Mouse (Mus musculus) embryonic stem cell, embryonic (primary cell): ENCODE measurements around the gene Nbr1.

Source experiments
- CTCF ChIA-PET, 4 experiments: fragments of 300-600 bp in 2 of 4; fragments of 350-600 bp in 2 of 4; sonication (Branson Sonifier 250); formaldehyde crosslinking; loops; one replicate each; lab custom pipeline; 2022; ENCODE audit warnings: inconsistent platforms in 2 of 4; lab: Charles Lee
- POLR2A ChIA-PET, 4 experiments: fragments of 300-600 bp in 2 of 4; fragments of 350-600 bp in 2 of 4; sonication (Branson Sonifier 250); formaldehyde crosslinking; loops; one replicate each; lab custom pipeline; 2022; ENCODE audit warnings: antibody characterized with exemption in 4 of 4, inconsistent platforms in 1 of 4; lab: Charles Lee

Nbr1 gene

GRCm38 (mm10) chr11:101551751-101552475, at the start of gene Nbr1, which contains the start of gene Brca1:
Gene Nbr1, plus strand, starts transcription at chr11:101552149.
Gene Brca1, minus strand, starts transcription at chr11:101551955.
- CTCF ChIA-PET: interaction anchor here (0.6 to 3.2 kb wide), 25 partner anchors 9 to 375 kb away, joined by 3 to 72 read pairs (median 5); partner anchors contain the start of genes Becn1 (in 1 of the 4), Dhx8 (in 1 of the 4) and Rpl27 (in 1 of the 4)

DNA sequence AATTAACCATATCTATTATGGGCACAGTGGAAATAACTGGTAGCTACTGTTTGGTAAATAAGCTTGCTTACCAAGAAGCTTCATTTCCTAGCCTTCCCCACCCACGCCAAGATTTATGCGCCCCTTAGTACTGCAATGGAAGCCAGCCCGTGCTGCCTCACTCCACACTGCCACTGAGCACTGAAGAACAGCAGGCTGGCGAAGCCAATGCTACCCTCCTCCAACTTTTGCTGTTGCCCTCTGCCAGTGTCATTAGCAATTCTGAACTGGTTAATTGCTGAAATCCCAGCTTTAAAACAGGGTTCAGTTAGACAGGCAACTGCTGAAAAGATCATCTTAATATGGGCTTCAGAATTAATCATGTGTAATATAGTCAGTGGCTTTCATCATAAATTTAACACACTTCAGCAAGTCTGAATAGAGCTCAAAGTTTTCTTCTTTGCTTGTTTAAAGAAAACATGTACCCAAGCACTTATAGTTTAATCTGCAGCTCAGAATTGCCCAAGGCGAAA, 45.6 kb upstream of the Nbr1 start:
- ChIA-PET CTCF (interaction anchor here in 2 of 4 experiments (1.3 to 1.6 kb wide), 2 partner anchors 39 to 56 kb away, joined by 4 to 5 read pairs; no protein-coding TSS in a partner anchor), POLR2A (interaction anchor here in 3 of 4 experiments (0.6 to 8.7 kb wide), 36 partner anchors 9 to 77 kb away, joined by 3 to 78 read pairs (median 6); partner anchors contain the start of genes Nbr1 (in 2 of the 3), Rpl27 (in 2 of the 3), Rnd2 (in 1 of the 3) and Tmem106a (in 1 of the 3))

More at GRCm38 (mm10) chr11:101551751-101552475, at the start of gene Nbr1, which contains the start of gene Brca1:
- POLR2A ChIA-PET: interaction anchor here (0.5 to 27.7 kb wide), 165 partner anchors 8 to 1861 kb away, joined by 3 to 978 read pairs (median 5); partner anchors contain the start of genes Rnd2 (in 3 of the 4), Rpl27 (in 3 of the 4), Tmem106a (in 3 of the 4) and Aarsd1 (in 2 of the 4)

- POLR2A ChIA-PET: interaction anchor here (0.5 to 8.7 kb wide), 33 partner anchors 10 to 83 kb away, joined by 3 to 78 read pairs (median 6); partner anchors contain the start of genes Nbr1 (in 2 of the 4), Rpl27 (in 2 of the 4), Rnd2 (in 1 of the 4) and Tmem106a (in 1 of the 4)
- CTCF ChIA-PET: interaction anchor here in 3 of 4 experiments (0.5 to 1.6 kb wide), 4 partner anchors 40 to 90 kb away, joined by 3 to 5 read pairs (median 4); partner anchors contain the start of gene Rpl27 (in 1 of the 3)
Measured at GRCm38 (mm10) chr11:101507090-101507489, 44.9 kb upstream of the Nbr1 start.

GRCm38 (mm10) chr11:101518937-101519336, 33.0 kb upstream of the Nbr1 start:
- CTCF ChIA-PET: interaction anchor here in 2 of 4 experiments (0.6 to 1.5 kb wide), 8 partner anchors 34 to 1143 kb away, joined by 3 to 8 read pairs (median 4); partner anchors contain the start of gene Tmem106a (in 1 of the 2)

DNA sequence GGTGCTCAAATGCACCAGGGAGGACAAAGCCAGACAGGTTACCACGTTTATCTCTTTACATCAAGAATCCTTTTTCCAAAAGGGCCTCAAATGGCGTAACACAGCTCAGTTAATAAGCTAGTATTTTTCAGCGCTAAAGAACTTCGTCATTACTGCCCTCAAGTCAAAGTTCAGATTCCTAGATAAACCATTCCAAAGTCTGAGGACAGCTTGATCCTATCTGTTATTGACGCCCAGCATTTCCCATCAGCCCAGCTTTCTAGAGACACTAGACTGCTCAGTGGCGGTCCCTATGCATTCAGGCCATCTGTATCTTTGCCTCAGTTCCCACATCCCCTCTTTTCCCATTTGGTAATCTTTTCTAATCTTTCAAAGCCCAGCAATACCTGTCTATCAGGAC, 32.6 kb upstream of the Nbr1 start:
- ChIA-PET POLR2A (interaction anchor here in 3 of 4 experiments (0.6 to 8.7 kb wide), 22 partner anchors 9 to 223 kb away, joined by 3 to 78 read pairs (median 6); partner anchors contain the start of genes Tmem106a (in 2 of the 3), Rnd2 (in 1 of the 3) and Rpl27 (in 1 of the 3)), CTCF (interaction anchor here in 2 of 4 experiments (0.6 to 1.5 kb wide), 6 partner anchors 35 to 100 kb away, joined by 3 to 8 read pairs (median 4); no protein-coding TSS in a partner anchor)

More at GRCm38 (mm10) chr11:101518937-101519336, 33.0 kb upstream of the Nbr1 start:
- POLR2A ChIA-PET: interaction anchor here in 3 of 4 experiments (0.8 to 8.7 kb wide), 24 partner anchors 8 to 223 kb away, joined by 3 to 78 read pairs (median 4); partner anchors contain the start of genes Tmem106a (in 2 of the 3), Rnd2 (in 1 of the 3) and Rpl27 (in 1 of the 3)

DNA sequence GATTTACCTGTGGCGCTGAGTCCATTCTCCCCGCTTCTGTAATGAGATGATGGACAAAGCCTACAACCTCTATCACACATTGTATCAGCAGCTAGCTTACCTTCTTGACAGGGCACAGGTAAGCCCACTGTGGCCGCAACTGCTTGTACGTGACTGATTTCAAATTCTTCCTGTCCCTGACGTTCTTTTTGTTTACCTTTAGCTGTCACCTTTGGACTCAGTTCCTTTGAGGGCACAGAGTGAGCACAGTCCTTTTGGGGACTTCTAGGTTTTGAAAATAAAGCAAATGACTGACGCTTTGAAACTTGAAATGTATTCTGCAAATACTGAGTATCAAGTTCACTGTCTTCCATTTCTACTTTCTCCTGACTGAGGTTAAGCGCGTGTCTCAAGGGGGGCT, 27.5 kb upstream of the Nbr1 start:
- POLR2A ChIA-PET: interaction anchor here in 2 of 4 experiments (0.6 to 1.4 kb wide), 5 partner anchors 18 to 101 kb away, joined by 3 read pairs; no protein-coding TSS in a partner anchor
- CTCF ChIA-PET: interaction anchor here in 1 of 4 experiments (0.6 to 0.8 kb wide), 2 partner anchors 11 to 52 kb away, joined by 3 to 4 read pairs; no protein-coding TSS in a partner anchor

GRCm38 (mm10) chr11:101525056-101525455, 26.9 kb upstream of the Nbr1 start:
- POLR2A ChIA-PET: interaction anchor here in 1 of 4 experiments (0.6 to 1.4 kb wide), 3 partner anchors 17 to 81 kb away, joined by 3 read pairs; no protein-coding TSS in a partner anchor
- CTCF ChIA-PET: interaction anchor here in 1 of 4 experiments (0.6 to 1.0 kb wide), 2 partner anchors 12 to 51 kb away, joined by 3 to 4 read pairs; no protein-coding TSS in a partner anchor

GRCm38 (mm10) chr11:101525936-101526595, 25.9 kb upstream of the Nbr1 start:
- POLR2A ChIA-PET: interaction anchor here in 2 of 4 experiments (0.6 to 4.5 kb wide), 9 partner anchors 16 to 88 kb away, joined by 3 to 23 read pairs (median 5); partner anchors contain the start of genes Nbr1 (in 1 of the 2) and Tmem106a (in 1 of the 2)
- CTCF ChIA-PET: interaction anchor here in 1 of 4 experiments (1.0 kb wide), 1 partner anchor 50 kb away, joined by 3 read pairs; no protein-coding TSS in a partner anchor

DNA sequence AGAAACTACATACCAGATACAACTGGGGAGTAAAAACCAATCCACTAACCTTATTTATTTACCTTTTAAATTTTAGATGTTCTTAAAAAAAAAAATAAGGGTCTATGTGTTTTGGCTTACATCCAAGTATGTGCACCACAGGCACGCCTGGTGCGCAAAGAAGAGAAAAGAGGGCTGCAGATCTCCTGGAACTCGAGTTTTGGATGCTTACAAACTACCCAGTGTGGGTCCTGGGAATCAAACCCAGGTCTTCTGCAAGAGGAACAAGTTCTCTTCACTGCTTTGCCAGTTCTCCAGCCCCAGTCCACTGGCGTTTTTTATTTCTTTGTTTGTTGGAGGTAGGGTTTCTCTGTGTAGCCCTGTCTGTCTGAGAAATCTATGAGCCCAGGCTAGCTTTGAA, 25.3 kb upstream of the Nbr1 start:
- POLR2A ChIA-PET: interaction anchor here (0.6 to 4.5 kb wide), 13 partner anchors 8 to 296 kb away, joined by 3 to 23 read pairs (median 5); partner anchors contain the start of genes Nbr1 (in 1 of the 4) and Tmem106a (in 1 of the 4)
- CTCF ChIA-PET: no interaction called here

DNA sequence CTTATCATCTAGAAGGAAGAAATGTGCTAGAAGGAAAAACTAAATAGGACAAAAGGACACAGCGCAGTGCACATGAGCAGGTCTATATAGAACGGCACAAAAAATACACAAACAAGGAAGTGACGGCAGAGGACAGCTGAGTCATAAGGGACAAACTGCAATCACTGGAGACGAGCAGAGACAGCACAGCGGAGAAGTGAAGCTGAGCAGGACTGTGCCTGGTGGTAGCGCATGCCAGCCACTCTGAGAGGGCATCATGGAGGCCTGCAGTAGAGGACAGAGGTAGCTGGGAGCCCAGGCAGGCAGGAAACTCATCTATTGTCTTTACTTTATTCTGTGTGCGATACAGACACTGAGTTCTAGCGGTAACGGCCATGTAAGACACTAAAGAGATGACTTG, 8.4 kb upstream of the Nbr1 start:
- ChIA-PET CTCF (interaction anchor here in 2 of 4 experiments (1.0 to 2.2 kb wide), 3 partner anchors 9 to 19 kb away, joined by 3 to 5 read pairs (median 4); partner anchors contain the start of genes Brca1 (in 1 of the 2) and Nbr1 (in 1 of the 2)), POLR2A (interaction anchor here (0.5 to 27.7 kb wide), 20 partner anchors 7 to 102 kb away, joined by 3 to 978 read pairs (median 4); partner anchors contain the start of genes Brca1 (in 3 of the 4), Nbr1 (in 3 of the 4), Rpl27 (in 2 of the 4) and Gm11634 (in 1 of the 4))

GRCm38 (mm10) chr11:101544132-101544531, 7.8 kb upstream of the Nbr1 start:
- CTCF ChIA-PET: interaction anchor here in 2 of 4 experiments (1.0 to 1.5 kb wide), 2 partner anchors 18 kb away, joined by 3 to 4 read pairs; no protein-coding TSS in a partner anchor
- POLR2A ChIA-PET: interaction anchor here (0.5 to 27.7 kb wide), 22 partner anchors 7 to 1433 kb away, joined by 3 to 978 read pairs (median 4); partner anchors contain the start of genes Brca1 (in 3 of the 4), Nbr1 (in 3 of the 4), Rpl27 (in 2 of the 4) and Gm11634 (in 1 of the 4)

- ChIA-PET CTCF (no interaction called here), POLR2A (interaction anchor here (0.6 to 27.7 kb wide), 19 partner anchors 7 to 119 kb away, joined by 3 to 978 read pairs (median 4); partner anchors contain the start of genes Tmem106a (in 2 of the 4), Gm11634 (in 1 of the 4), Ifi35 (in 1 of the 4) and Rdm1 (in 1 of the 4))
Measured at GRCm38 (mm10) chr11:101548526-101548925, 3.4 kb upstream of the Nbr1 start.

DNA sequence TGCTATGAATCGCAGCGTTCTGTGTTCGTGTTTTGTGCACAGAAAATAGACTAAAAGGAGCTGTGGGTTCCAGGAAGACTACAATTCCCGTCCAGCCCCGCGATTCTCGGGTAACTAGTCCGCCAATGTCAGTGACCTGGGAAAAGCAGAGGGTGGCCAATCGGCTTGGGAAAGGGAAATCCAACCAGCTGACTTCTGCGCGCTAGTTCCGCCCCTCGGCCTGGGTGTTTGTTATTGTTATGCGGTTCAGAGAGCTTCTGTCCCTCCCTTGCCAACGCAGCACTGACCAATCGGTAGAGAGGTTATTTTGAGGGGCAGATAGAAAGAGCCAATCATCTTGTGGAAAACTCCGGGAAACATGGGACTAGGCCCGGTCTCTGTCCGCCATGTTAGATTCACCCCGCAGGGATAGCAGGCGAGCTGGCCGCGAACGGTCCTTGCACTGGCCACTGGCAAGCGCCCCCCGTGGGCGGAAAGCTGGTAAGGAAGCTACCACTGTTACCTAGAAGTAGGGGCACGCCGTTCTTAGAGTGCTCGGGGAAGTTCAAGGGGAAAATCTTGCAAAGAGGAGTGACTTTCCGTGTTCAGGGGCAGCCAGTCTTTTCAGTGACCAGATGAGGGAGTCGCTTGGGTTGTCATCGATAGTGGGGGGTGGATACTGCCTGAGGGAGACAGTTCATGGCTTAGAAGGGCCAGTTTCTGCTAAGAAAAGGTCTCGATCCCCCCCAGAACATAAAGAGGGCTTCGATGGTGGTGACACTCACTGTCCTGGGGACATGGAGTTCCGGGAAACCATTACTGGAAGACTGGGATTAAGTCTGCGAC, 739 bp downstream of the Nbr1 start:
- CTCF ChIA-PET: interaction anchor here (0.5 to 3.2 kb wide), 28 partner anchors 9 to 376 kb away, joined by 3 to 72 read pairs (median 5); partner anchors contain the start of genes Becn1 (in 1 of the 4), Dhx8 (in 1 of the 4), Rnd2 (in 1 of the 4) and Rpl27 (in 1 of the 4)
- POLR2A ChIA-PET: interaction anchor here (0.5 to 27.7 kb wide), 162 partner anchors 9 to 1860 kb away, joined by 3 to 978 read pairs (median 5); partner anchors contain the start of genes Rnd2 (in 3 of the 4), Rpl27 (in 3 of the 4), Tmem106a (in 3 of the 4) and Aarsd1 (in 2 of the 4)

DNA sequence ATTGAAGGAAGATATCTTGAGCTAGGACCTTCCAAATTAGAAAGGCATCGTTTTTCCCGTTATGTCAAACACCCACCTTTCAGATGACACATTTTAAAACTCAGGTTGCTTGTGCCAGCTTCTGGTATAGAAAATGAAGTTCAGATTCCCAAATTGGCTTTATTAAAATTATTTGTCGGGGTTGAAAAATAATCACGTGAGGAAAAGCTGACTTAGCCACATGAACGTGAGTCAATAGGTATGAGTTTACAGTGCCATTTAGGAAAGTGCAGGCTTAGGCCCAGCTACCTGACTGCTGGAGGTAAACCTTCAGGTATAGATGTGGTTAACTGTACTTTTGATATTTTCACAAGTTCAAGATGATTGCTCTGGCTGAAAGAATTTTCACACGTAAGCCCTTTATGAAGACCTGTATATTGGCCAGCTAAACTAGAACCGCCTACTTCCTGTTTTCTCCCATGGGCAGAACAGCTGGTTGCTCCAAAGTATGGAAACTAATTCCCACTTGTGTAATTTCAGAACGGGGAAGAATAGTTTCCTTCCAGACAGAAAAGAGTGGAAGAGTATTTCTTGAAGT, 1.5 kb downstream of the Nbr1 start:
- ChIA-PET POLR2A (interaction anchor here (0.6 to 27.7 kb wide), 80 partner anchors 8 to 1393 kb away, joined by 3 to 978 read pairs (median 7); partner anchors contain the start of genes Rnd2 (in 3 of the 4), Tmem106a (in 3 of the 4), Cntd1 (in 2 of the 4) and Coa3 (in 2 of the 4)), CTCF (interaction anchor here (0.5 to 3.2 kb wide), 15 partner anchors 8 to 934 kb away, joined by 3 to 72 read pairs (median 5); partner anchors contain the start of genes Becn1 (in 1 of the 4) and Rpl27 (in 1 of the 4))
